Mouse (Mus musculus): ENCODE data around the gene Atxn7l1.
A peak's percentile ranks its signal among the peaks of the same experiment; 100 is the strongest.

Gene Atxn7l1

GRCm38 (mm10) chr12:33183138-33183627 lies 35.7 kb downstream of the Atxn7l1 start:
- DNase-seq, result no peak

- no peak for DNase-seq
These were observed 36.6 kb downstream of the Atxn7l1 start for GRCm38 (mm10) chr12:33184137-33184536.

GRCm38 (mm10) chr12:33185046-33185445 lies 37.6 kb downstream of the Atxn7l1 start:
- no peak for DNase-seq

GRCm38 (mm10) chr12:33186331-33186730 lies 38.8 kb downstream of the Atxn7l1 start:
- no peak for DNase-seq

- no peak for DNase-seq
These were observed 42.6 kb downstream of the Atxn7l1 start for GRCm38 (mm10) chr12:33190133-33190532.

GRCm38 (mm10) chr12:33190633-33191032 lies 43.1 kb downstream of the Atxn7l1 start:
- DNase-seq, result no peak

GRCm38 (mm10) chr12:33193408-33193901 lies 46.0 kb downstream of the Atxn7l1 start:
- no peak for DNase-seq

- no peak for DNase-seq
These were observed 47.7 kb downstream of the Atxn7l1 start for GRCm38 (mm10) chr12:33195175-33195574.

- DNase-seq, result no peak
These were observed 49.8 kb downstream of the Atxn7l1 start for GRCm38 (mm10) chr12:33197287-33197686.

- no peak for DNase-seq
These were observed 50.3 kb downstream of the Atxn7l1 start for GRCm38 (mm10) chr12:33197746-33198145.

- no peak for DNase-seq
These were observed 53.6 kb downstream of the Atxn7l1 start for GRCm38 (mm10) chr12:33201068-33201467.

- DNase-seq, result no peak
These were observed 54.2 kb downstream of the Atxn7l1 start for GRCm38 (mm10) chr12:33201491-33202210.

GRCm38 (mm10) chr12:33205255-33205654 lies 57.8 kb downstream of the Atxn7l1 start:
- no peak for DNase-seq

- DNase-seq, result no peak
These were observed 58.8 kb downstream of the Atxn7l1 start for GRCm38 (mm10) chr12:33206300-33206699.

- DNase-seq, result peak in 1 of 2 experiments; percentile 22
These were observed 63.4 kb downstream of the Atxn7l1 start for GRCm38 (mm10) chr12:33210856-33211255.

GRCm38 (mm10) chr12:33218215-33218859 lies 70.8 kb downstream of the Atxn7l1 start:
- DNase-seq, result no peak

- no peak for DNase-seq
These were observed 71.9 kb downstream of the Atxn7l1 start for GRCm38 (mm10) chr12:33219436-33219835.

- DNase-seq, result no peak
These were observed 72.6 kb downstream of the Atxn7l1 start for GRCm38 (mm10) chr12:33220081-33220480.

- no peak for DNase-seq
These were observed 73.1 kb downstream of the Atxn7l1 start for GRCm38 (mm10) chr12:33220509-33221051.

- no peak for DNase-seq
These were observed 74.7 kb downstream of the Atxn7l1 start for GRCm38 (mm10) chr12:33222187-33222586.

GRCm38 (mm10) chr12:33225117-33225541 lies 77.6 kb downstream of the Atxn7l1 start:
- DNase-seq, result no peak

GRCm38 (mm10) chr12:33225978-33226377 lies 78.5 kb downstream of the Atxn7l1 start:
- DNase-seq, result no peak

GRCm38 (mm10) chr12:33226596-33226995 lies 79.1 kb downstream of the Atxn7l1 start:
- no peak for DNase-seq

- no peak for DNase-seq
These were observed 87.8 kb downstream of the Atxn7l1 start for GRCm38 (mm10) chr12:33235314-33235713.
